Mouse (Mus musculus) limb, embryonic 14.5 days (tissue): ENCODE measurements around the gene Pabpn1l. TPM values are rescaled to one million over a fixed set of nuclear protein-coding genes. Genes with fewer than 3 reads are reported as not detected.
A peak's percentile ranks its signal among the peaks of the same experiment; 100 is the strongest.

ENCODE experiments used
- ATAC-seq: fragments of 200-750 bp; cut with Nextera tagmentation; 2 replicates; pipeline ENCODE4 v1.8.0; 2017; ENCODE audit warnings: low read depth, moderate number of reproducible peaks, moderate TSS enrichment; ENCODE audit not compliant: low FRiP score
- DNase-seq: peaks from one replicate; pipeline ENCODE4 v3.0.0-alpha.2; 2015; ENCODE audit warnings: low spot score
- H3K27ac ChIP-seq: fragments of 300-500 bp; sonication (generic); replicated peaks from 2 replicates; pipeline ENCODE4 v1.5.1; 2014; ENCODE audit warnings: low read depth, mild to moderate bottlenecking, low read length, moderate library complexity, mixed read lengths
- H3K27me3 ChIP-seq: fragments of 300-500 bp; sonication (generic); 2 replicates; pipeline ENCODE4 v1.6.1; 2014; ENCODE audit warnings: low read length, mixed read lengths; ENCODE audit not compliant: control insufficient read depth, insufficient read depth
- H3K36me3 ChIP-seq: fragments of 300-500 bp; sonication (generic); 2 replicates; pipeline ENCODE4 v1.6.1; 2014; ENCODE audit warnings: mild to moderate bottlenecking, low read length, moderate library complexity, mixed read lengths; ENCODE audit not compliant: control insufficient read depth, insufficient read depth
- H3K4me1 ChIP-seq: fragments of 300-500 bp; sonication (generic); 2 replicates; pipeline ENCODE4 v1.6.1; 2014; ENCODE audit warnings: antibody characterized with exemption, low read length, mixed read lengths; ENCODE audit not compliant: control insufficient read depth, insufficient read depth
- H3K4me2 ChIP-seq: fragments of 300-500 bp; sonication (generic); replicated peaks from 2 replicates; pipeline ENCODE4 v1.6.1; 2014; ENCODE audit warnings: low read depth, mild to moderate bottlenecking, low read length, moderate library complexity; ENCODE audit not compliant: severe bottlenecking
- H3K4me3 ChIP-seq: fragments of 300-500 bp; sonication (generic); replicated peaks from 2 replicates; pipeline ENCODE4 v1.5.1; 2014; ENCODE audit warnings: low read length
- H3K9ac ChIP-seq: fragments of 300-500 bp; sonication (generic); 2 replicates; pipeline ENCODE4 v1.6.1; 2014; ENCODE audit warnings: mild to moderate bottlenecking, low read depth, low read length, moderate library complexity; ENCODE audit not compliant: severe bottlenecking
- H3K9me3 ChIP-seq: fragments of 300-500 bp; sonication (generic); 2 replicates; pipeline ENCODE4 v1.6.1; 2016; ENCODE audit warnings: low read length; ENCODE audit not compliant: control insufficient read depth
- POLR2A ChIP-seq: fragments of 200-500 bp; IDR thresholded peaks from 2 replicates; pipeline ENCODE4 v1.8.0; 2012; ENCODE audit warnings: inconsistent platforms, mild to moderate bottlenecking, moderate library complexity, borderline replicate concordance; ENCODE audit not compliant: insufficient read depth, insufficient read length; ENCODE audit errors: extremely low read depth
- WGBS: fragments of 180-500 bp; shearing (Covaris S2); extraction: QIAGEN DNeasy Blood & Tissue Kit; methylation state at CpG from one replicate; pipeline ENCODE4 v1.1.7; 2014; 5-methylcytosine and 5-hydroxymethylcytosine counted together
- polyA plus RNA-seq, 2 experiments: library from polyadenylated mRNA; depleted of rRNA in 1 of 2; stranded (reverse) in 1 of 2; unstranded in 1 of 2; fragments of >200 nt; fragmentation: Nextera tagmentation in 1 of 2; extraction: Ambion mirVana in 1 of 2; gene quantifications; 2 replicates each; pipeline versions ENCODE4 v1.2.1 to v1.2.3; 2012 to 2014

Gene Pabpn1l
- polyA plus RNA-seq, 2 experiments, result 0.05 TPM; not detected in 1

DNA sequence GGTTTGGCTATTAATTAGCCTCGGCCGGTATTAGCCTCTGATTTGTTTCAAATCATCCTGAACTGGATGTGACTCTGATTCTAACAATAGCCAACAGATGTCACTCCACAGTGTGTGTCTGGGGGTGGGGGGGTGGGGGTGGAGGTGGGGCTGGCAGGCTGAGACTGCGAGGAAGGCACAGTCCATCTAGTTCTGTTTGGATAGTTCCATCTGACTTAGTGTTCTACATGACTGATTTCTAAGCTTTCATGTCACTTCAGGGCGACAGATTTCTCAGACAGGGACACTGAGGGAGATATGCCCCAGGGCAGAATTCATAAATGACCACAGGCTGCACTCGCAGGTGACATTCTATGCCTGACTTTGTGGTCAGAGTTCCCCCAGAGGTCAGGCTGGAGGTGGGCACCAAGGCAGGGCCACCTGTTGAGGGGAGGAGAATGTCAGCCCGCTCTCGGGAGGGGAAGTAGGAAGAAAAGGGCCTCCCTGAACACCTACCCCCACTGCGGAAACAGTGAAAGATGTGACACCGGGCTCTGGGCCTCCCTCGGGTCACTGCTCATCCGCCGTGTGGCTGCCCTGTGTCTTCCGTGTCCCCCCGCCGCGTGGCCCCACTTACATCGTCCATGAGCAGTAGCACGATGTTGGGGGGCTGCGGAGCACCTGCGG, 11.8 kb downstream of the Pabpn1l start:
- ATAC-seq (peak; percentile 42; the same call in 1 of the 2 replicates), DNase-seq (no peak)
- H3K9me3 ChIP-seq, result no peaks in the 10 kb centered on the region
- 3% methylated on average over 20 of the region's 20 CpGs for WGBS
- H3K4me2 ChIP-seq, result peak overlapping the region; percentile 87
- peak overlapping the region; percentile 76 for H3K4me3 ChIP-seq
- H3K4me1 ChIP-seq, result peaks cover 13% of the 10 kb centered on the region
- TF ChIP-seq POLR2A, result no peak
- H3K9ac ChIP-seq, result peak overlapping the region; percentile 69
- peaks cover 8% of the 10 kb centered on the region; the same call in 1 of the 2 replicates for H3K36me3 ChIP-seq
- H3K27me3 ChIP-seq, result no peaks in the 10 kb centered on the region
- 0 out of 2 replicates have a peak overlapping the region, but pooled peaks have one; percentile 52 for H3K27ac ChIP-seq

- Histone ChIP-seq H3K4me3 (peak overlapping the region; percentile 76; the same call in 1 of the 2 replicates), H3K27ac (no peak overlapping the region), H3K9ac (no peak overlapping the region), H3K4me1 (peaks cover 13% of the 10 kb centered on the region), H3K4me2 (peak overlapping the region; percentile 87), H3K9me3 (no peaks in the 10 kb centered on the region), H3K27me3 (no peaks in the 10 kb centered on the region), H3K36me3 (peaks cover 7% of the 10 kb centered on the region; the same call in 1 of the 2 replicates)
- DNase-seq (no peak), ATAC-seq (no peak)
- WGBS, result 64% methylated on average over 4 of the region's 4 CpGs
- TF ChIP-seq POLR2A, result no peak
These were observed 12.3 kb downstream of the Pabpn1l start for GRCm38 (mm10) chr8:122610209-122610608.

DNA sequence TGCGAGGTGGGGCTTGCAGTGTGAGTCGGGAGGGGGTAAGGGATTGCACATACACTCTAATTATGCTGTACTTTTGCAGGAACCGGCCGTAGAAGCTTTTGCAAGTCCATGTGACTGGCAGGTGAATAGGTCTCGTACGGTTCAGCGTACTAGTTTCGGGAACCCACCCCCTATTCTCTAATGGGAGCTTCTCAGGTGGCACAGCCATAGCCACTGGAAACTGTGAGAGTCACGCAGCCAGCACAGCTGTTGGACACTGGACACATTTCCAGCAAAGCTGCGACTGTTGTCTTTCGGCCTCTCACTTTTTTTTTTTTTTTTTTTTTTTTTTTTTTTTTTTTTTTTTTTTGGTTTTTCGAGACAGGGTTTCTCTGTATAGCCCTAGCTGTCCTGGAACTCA, 15.7 kb downstream of the Pabpn1l start:
- H3K4me1 ChIP-seq, result peaks cover 5% of the 10 kb centered on the region
- no peak for DNase-seq
- no peak for ATAC-seq
- no peak overlapping the region for H3K27ac ChIP-seq
- H3K9ac ChIP-seq, result no peak overlapping the region
- H3K4me2 ChIP-seq, result no peak overlapping the region
- H3K27me3 ChIP-seq, result no peaks in the 10 kb centered on the region
- H3K36me3 ChIP-seq, result no peaks in the 10 kb centered on the region
- H3K4me3 ChIP-seq, result no peak overlapping the region
- TF ChIP-seq POLR2A, result no peak
- H3K9me3 ChIP-seq, result no peaks in the 10 kb centered on the region
- WGBS, result 77% methylated on average over 11 of the region's 12 CpGs

DNA sequence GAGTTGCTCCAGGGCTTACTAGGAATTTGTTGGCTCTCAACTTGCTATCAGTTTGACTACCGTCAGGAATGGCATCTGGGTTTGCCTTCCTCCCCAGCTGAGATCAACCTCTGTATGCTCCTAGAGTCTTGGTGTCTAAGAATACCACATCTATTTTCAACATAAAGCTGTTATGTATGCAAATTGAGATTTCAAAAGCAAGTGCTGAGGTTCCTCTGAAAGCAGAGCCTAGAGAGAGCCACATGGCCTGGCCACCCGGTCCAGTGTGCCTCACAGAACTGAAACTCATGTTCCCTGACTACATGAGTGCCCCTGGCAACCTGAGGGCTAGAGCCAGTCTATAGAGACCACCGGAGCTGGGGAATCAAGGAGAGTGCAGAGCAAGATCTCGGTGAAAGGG, 17.2 kb downstream of the Pabpn1l start:
- no peaks in the 10 kb centered on the region for H3K4me1 ChIP-seq
- ATAC-seq (no peak), DNase-seq (no peak)
- H3K9ac ChIP-seq, result no peak overlapping the region
- H3K36me3 ChIP-seq, result no peaks in the 10 kb centered on the region
- H3K27ac ChIP-seq, result no peak overlapping the region
- H3K27me3 ChIP-seq, result no peaks in the 10 kb centered on the region
- H3K4me3 ChIP-seq, result no peak overlapping the region
- H3K4me2 ChIP-seq, result no peak overlapping the region
- TF ChIP-seq POLR2A, result no peak
- 75% methylated on average over 4 of the region's 4 CpGs for WGBS
- no peaks in the 10 kb centered on the region for H3K9me3 ChIP-seq

DNA sequence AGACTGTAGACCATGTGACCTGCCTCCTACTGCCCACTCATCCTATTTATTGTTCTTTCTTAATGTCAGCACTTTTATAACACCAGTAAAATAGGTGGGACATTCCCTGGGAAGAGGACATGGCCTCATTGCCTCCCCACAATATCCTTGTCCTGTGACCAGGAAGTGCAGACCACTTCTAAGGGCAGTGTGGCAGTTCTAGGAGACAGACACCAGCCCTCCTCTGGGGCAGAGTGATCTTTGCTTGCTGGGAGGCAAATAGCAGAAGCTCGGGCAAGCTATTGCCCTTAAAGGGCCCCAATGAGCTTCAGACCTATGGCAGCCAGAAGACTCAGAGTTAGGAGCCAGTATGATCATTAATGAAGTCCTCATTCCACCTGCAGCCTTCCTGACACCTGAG, 17.9 kb downstream of the Pabpn1l start:
- H3K36me3 ChIP-seq, result no peaks in the 10 kb centered on the region
- WGBS, result 31% methylated on average over 1 of the region's 1 CpGs
- ATAC-seq, result no peak
- H3K4me2 ChIP-seq, result no peak overlapping the region
- no peaks in the 10 kb centered on the region for H3K4me1 ChIP-seq
- no peak for DNase-seq
- no peak for TF ChIP-seq POLR2A
- H3K4me3 ChIP-seq, result no peak overlapping the region
- H3K9me3 ChIP-seq, result no peaks in the 10 kb centered on the region
- no peak overlapping the region for H3K9ac ChIP-seq
- no peaks in the 10 kb centered on the region for H3K27me3 ChIP-seq
- H3K27ac ChIP-seq, result no peak overlapping the region
